Mouse (Mus musculus) myocyte (in vitro differentiated cells): ENCODE results near the gene Cenpp.
A peak's percentile ranks its signal among the peaks of the same experiment; 100 is the strongest.

Source experiments
- POLR2A ChIP-seq: IDR thresholded peaks from one replicate; pipeline ENCODE4 v1.6.1; 2011; ENCODE audit warnings: low read depth, mild to moderate bottlenecking, control low read depth, moderate library complexity; ENCODE audit not compliant: insufficient read length
- TCF12 ChIP-seq: IDR thresholded peaks from one replicate; pipeline ENCODE4 v1.6.1; 2011; ENCODE audit warnings: mild to moderate bottlenecking, control low read depth; ENCODE audit not compliant: poor library complexity, insufficient read depth, severe bottlenecking

- TF ChIP-seq TCF12 = peak; percentile 94
- TF ChIP-seq POLR2A = no peak
Measured at GRCm38 (mm10) chr13:49485388-49485787, 167.2 kb downstream of the Cenpp start.
